Mouse (Mus musculus) kidney, adult 2 months (tissue): ENCODE data around the gene Zmym1. TPM values are rescaled to one million over a fixed set of nuclear protein-coding genes. Genes with fewer than 3 reads are reported as not detected.

Experiments used
- DNase-seq: peaks from one replicate; pipeline ENCODE4 v3.0.0; 2021
- H3K27ac ChIP-seq: fragments of 200-500 bp; 2 replicates; pipeline ENCODE4 v1.5.1; 2012; ENCODE audit warnings: low read depth, low read length, control low read depth, inconsistent platforms; ENCODE audit not compliant: insufficient read depth
- H3K27me3 ChIP-seq: fragments of 200-500 bp; replicated peaks from 2 replicates; pipeline ENCODE4 v1.6.1; 2012; ENCODE audit warnings: mild to moderate bottlenecking, moderate library complexity, low read length, inconsistent platforms; ENCODE audit not compliant: control insufficient read depth, insufficient read depth
- H3K36me3 ChIP-seq: fragments of 200-500 bp; 2 replicates; pipeline ENCODE4 v1.6.1; 2012; ENCODE audit warnings: mild to moderate bottlenecking, moderate library complexity, low read length, inconsistent platforms; ENCODE audit not compliant: control insufficient read depth, insufficient read depth
- H3K4me1 ChIP-seq: fragments of 200-500 bp; 2 replicates; pipeline ENCODE4 v1.6.1; 2011; ENCODE audit warnings: low read length; ENCODE audit not compliant: control insufficient read depth, insufficient read depth
- H3K4me3 ChIP-seq: fragments of 200-500 bp; 2 replicates; pipeline ENCODE4 v1.5.1; 2011; ENCODE audit warnings: mild to moderate bottlenecking, low read depth, low read length, control low read depth; ENCODE audit not compliant: insufficient read depth
- CTCF ChIP-seq: fragments of 200-500 bp; conservative IDR thresholded peaks from 2 replicates; pipeline ENCODE4 v1.5.1; 2011; ENCODE audit warnings: low read depth, mild to moderate bottlenecking, control low read depth, low read length, moderate library complexity, mixed read lengths; ENCODE audit not compliant: insufficient read depth, insufficient read length
- POLR2A ChIP-seq: fragments of 200-500 bp; IDR thresholded peaks from one replicate; pipeline ENCODE4 v1.6.1; 2011; ENCODE audit warnings: low read depth, low read length, control low read depth
- WGBS: fragments of 180-500 bp; shearing (Covaris S2); methylation state at CpG from one replicate; pipeline ENCODE4 v1.1.7; 2018; 5-methylcytosine and 5-hydroxymethylcytosine counted together
- polyA plus RNA-seq: library from polyadenylated mRNA; depleted of rRNA; stranded (reverse); fragments of >200 nt; gene quantifications from 2 replicates; pipeline ENCODE4 v1.2.3, GENCODE M21; 2012

Gene Zmym1
- polyA plus RNA-seq, 1 experiment = 1.3 TPM

- Histone ChIP-seq H3K4me3 (no peak overlapping the region), H3K36me3 (peaks cover 17% of the 10 kb centered on the region), H3K27ac (no peak overlapping the region), H3K27me3 (no peaks in the 10 kb centered on the region), H3K4me1 (no peaks in the 10 kb centered on the region)
- 83% methylated on average over 4 of the region's 4 CpGs for WGBS
- TF ChIP-seq CTCF (no peak), POLR2A (no peak)
- DNase-seq = no peak
Measured at GRCm38 (mm10) chr4:127043540-127043939, 17.4 kb downstream of the Zmym1 start.

- H3K4me1 ChIP-seq = peaks cover 4% of the 10 kb centered on the region; the same call in 1 of the 2 replicates
- no peak for TF ChIP-seq POLR2A
- no peak for TF ChIP-seq CTCF
- DNase-seq = no peak
- 71% methylated on average over 3 of the region's 3 CpGs for WGBS
- H3K4me3 ChIP-seq = no peak overlapping the region
- H3K27me3 ChIP-seq = no peaks in the 10 kb centered on the region
- H3K36me3 ChIP-seq = peaks cover 31% of the 10 kb centered on the region
- no peak overlapping the region for H3K27ac ChIP-seq
Measured at GRCm38 (mm10) chr4:127039871-127040483, 21.0 kb downstream of the Zmym1 start.

GRCm38 (mm10) chr4:127038828-127039349 lies 22.1 kb downstream of the Zmym1 start:
- Histone ChIP-seq H3K4me1 (peaks cover 7% of the 10 kb centered on the region; the same call in 1 of the 2 replicates), H3K4me3 (no peak overlapping the region), H3K36me3 (peaks cover 31% of the 10 kb centered on the region), H3K27me3 (no peaks in the 10 kb centered on the region), H3K27ac (no peak overlapping the region)
- no peak for DNase-seq
- no peak for TF ChIP-seq POLR2A
- no peak for TF ChIP-seq CTCF
- WGBS = 93% methylated on average over 3 of the region's 3 CpGs

GRCm38 (mm10) chr4:127037908-127038827 lies 22.8 kb downstream of the Zmym1 start:
- DNase-seq = no peak
- H3K4me1 ChIP-seq = peaks cover 7% of the 10 kb centered on the region; the same call in 1 of the 2 replicates
- 75% methylated on average over 8 of the region's 8 CpGs for WGBS
- H3K4me3 ChIP-seq = no peak overlapping the region
- H3K27ac ChIP-seq = no peak overlapping the region
- TF ChIP-seq CTCF (no peak), POLR2A (no peak)
- H3K36me3 ChIP-seq = peaks cover 31% of the 10 kb centered on the region
- H3K27me3 ChIP-seq = no peaks in the 10 kb centered on the region

GRCm38 (mm10) chr4:127037158-127037557 lies 23.8 kb downstream of the Zmym1 start:
- Histone ChIP-seq H3K4me1 (peaks cover 10% of the 10 kb centered on the region; the same call in 1 of the 2 replicates), H3K4me3 (no peak overlapping the region), H3K27me3 (no peaks in the 10 kb centered on the region), H3K27ac (no peak overlapping the region), H3K36me3 (peaks cover 35% of the 10 kb centered on the region)
- peak; percentile 65 for DNase-seq
- WGBS = 53% methylated on average over 3 of the region's 3 CpGs
- TF ChIP-seq CTCF (no peak), POLR2A (no peak)

- TF ChIP-seq CTCF (peak; percentile 51), POLR2A (no peak)
- WGBS = 42% methylated on average over 4 of the region's 4 CpGs
- no peaks in the 10 kb centered on the region for H3K27me3 ChIP-seq
- peaks cover 33% of the 10 kb centered on the region for H3K36me3 ChIP-seq
- DNase-seq = peak; percentile 67
- H3K4me3 ChIP-seq = no peak overlapping the region
- H3K4me1 ChIP-seq = peaks cover 2% of the 10 kb centered on the region; the same call in 1 of the 2 replicates
- H3K27ac ChIP-seq = no peak overlapping the region
Measured at GRCm38 (mm10) chr4:127027228-127028190, 33.4 kb downstream of the Zmym1 start.
